ENCODE assay signal across 30 mouse cellular contexts in genomic region chr15:26732366-26732765, GRCm38 (mm10).
DNase-seq lines count a peak whose midpoint lies in the region; ATAC-seq and TF ChIP-seq lines count a peak whose summit lies in the region.
"Had no signal": no experiment of that assay in that cellular context is flagged by ENCODE, and none has a peak within 500 bp of the region (broad histone marks: within the 10 kb centered on the region; RNA-seq: fewer than 3 reads in every experiment).

No protein-coding gene starts in this region.

- ATAC-seq in neural tube, embryonic 15.5 days (ENCODE audit: low FRiP score), result no peak
- no peak for ATAC-seq in CD4-positive, CD25-positive, alpha-beta regulatory T cell, adult 4 months
- no peak for ATAC-seq in forebrain, postnatal 0 days
- ATAC-seq: forebrain, embryonic 16.5 days; hindbrain, postnatal 0 days; inflammation-experienced regulatory T-cells, adult 6 months; intestine, embryonic 16.5 days; Patski had no signal

- H3K9ac ChIP-seq in neural tube, embryonic 15.5 days (replicated peaks), result no peak overlapping the region
- no peak overlapping the region for H3K9ac ChIP-seq in forebrain, postnatal 0 days
- H3K9ac ChIP-seq: embryonic facial prominence, embryonic 12.5 days; forebrain, embryonic 12.5 days; heart, embryonic 13.5 days; hindbrain, embryonic 14.5 days had no signal

- 0 out of 2 replicates have a peak, but pooled peaks cover 2% of the 10 kb centered on the region for H3K4me1 ChIP-seq in neural tube, embryonic 15.5 days
- peaks cover 5% of the 10 kb centered on the region; the same call in 1 of the 2 replicates for H3K4me1 ChIP-seq in embryonic facial prominence, embryonic 10.5 days
- no peaks in the 10 kb centered on the region for H3K4me1 ChIP-seq in forebrain, postnatal 0 days (ENCODE audit: insufficient read depth)
- H3K4me1 ChIP-seq: forebrain, embryonic 12.5 days had no signal

- H3K4me2 ChIP-seq in neural tube, embryonic 15.5 days, result no peak overlapping the region
- H3K4me2 ChIP-seq in forebrain, postnatal 0 days (ENCODE audit: low read depth), result no peak overlapping the region
- H3K4me2 ChIP-seq: embryonic facial prominence, embryonic 12.5 days; forebrain, embryonic 12.5 days; heart, embryonic 13.5 days; hindbrain, embryonic 14.5 days had no signal

- H3K36me3 ChIP-seq in neural tube, embryonic 15.5 days, result no peaks in the 10 kb centered on the region
- H3K36me3 ChIP-seq in embryonic facial prominence, embryonic 10.5 days (replicated peaks), result no peaks in the 10 kb centered on the region
- no peaks in the 10 kb centered on the region for H3K36me3 ChIP-seq in forebrain, postnatal 0 days (ENCODE audit: insufficient read depth)
- H3K36me3 ChIP-seq: embryonic facial prominence, embryonic 12.5 days; forebrain, embryonic 12.5 days; G1E; heart, embryonic 10.5 days; heart, embryonic 13.5 days had no signal

- H3K27ac ChIP-seq in neural tube, embryonic 15.5 days (replicated peaks), result no peak overlapping the region
- H3K27ac ChIP-seq in embryonic facial prominence, embryonic 10.5 days (replicated peaks), result no peak overlapping the region
- no peak overlapping the region for H3K27ac ChIP-seq in forebrain, postnatal 0 days (ENCODE audit: low read depth, low read length)
- H3K27ac ChIP-seq: embryonic facial prominence, embryonic 12.5 days; forebrain, embryonic 12.5 days; heart, adult 2 months; heart, embryonic 10.5 days; heart, embryonic 13.5 days; hindbrain, embryonic 14.5 days; hindbrain, postnatal 0 days had no signal

- H3K9me3 ChIP-seq in neural tube, embryonic 15.5 days (replicated peaks), result no peaks in the 10 kb centered on the region
- no peaks in the 10 kb centered on the region for H3K9me3 ChIP-seq in embryonic facial prominence, embryonic 10.5 days
- no peaks in the 10 kb centered on the region for H3K9me3 ChIP-seq in forebrain, postnatal 0 days (ENCODE audit: low read length)
- H3K9me3 ChIP-seq: embryonic facial prominence, embryonic 12.5 days; forebrain, embryonic 12.5 days; G1E; heart, embryonic 10.5 days; heart, embryonic 13.5 days had no signal

- no peak overlapping the region for H3K4me3 ChIP-seq in neural tube, embryonic 15.5 days (replicated peaks)
- H3K4me3 ChIP-seq in embryonic facial prominence, embryonic 10.5 days, result no peak overlapping the region
- H3K4me3 ChIP-seq in forebrain, postnatal 0 days (ENCODE audit: low read depth, low read length), result no peak overlapping the region
- H3K4me3 ChIP-seq: embryonic facial prominence, embryonic 12.5 days; erythroblast, embryonic 14.5 days; forebrain, embryonic 12.5 days; heart, adult 2 months; heart, embryonic 10.5 days; heart, embryonic 13.5 days had no signal

- H3K27me3 ChIP-seq in neural tube, embryonic 15.5 days (replicated peaks), result no peaks in the 10 kb centered on the region
- no peaks in the 10 kb centered on the region for H3K27me3 ChIP-seq in embryonic facial prominence, embryonic 10.5 days (replicated peaks; ENCODE audit: low read depth, poor library complexity, severe bottlenecking)
- H3K27me3 ChIP-seq in forebrain, postnatal 0 days (ENCODE audit: insufficient read depth, low read length), result no peaks in the 10 kb centered on the region
- H3K27me3 ChIP-seq: CH12.LX; embryonic facial prominence, embryonic 12.5 days; forebrain, embryonic 12.5 days; heart, embryonic 13.5 days; Patski had no signal

- peak; percentile 23 for DNase-seq in neural tube, embryonic 10.5 days (ENCODE audit: extremely low spot score, low spot score)
- peak; percentile 23 for DNase-seq in embryonic facial prominence, embryonic 10.5 days (ENCODE audit: low spot score)
- DNase-seq in forelimb bud, embryonic 11.5 days (ENCODE audit: low read depth, low spot score), result peak; percentile 52
- DNase-seq in adrenal gland, postnatal 25 days, result no peak
- DNase-seq in forebrain, postnatal 0 days, result no peak
- DNase-seq in layer of hippocampus, adult 9-10 months (ENCODE audit: low spot score), result no peak
- DNase-seq: adrenal gland, postnatal 10 days; cerebellum, adult 11 months; cerebellum, adult 2 months; cerebellum, adult 9-11 months; cerebellum, postnatal 25 days; gastrocnemius, postnatal 36 days; heart, adult 2 months; heart, postnatal 14 days; heart, postnatal 4 days had no signal

- no peak for TF ChIP-seq CTCF in forebrain, postnatal 0 days (IDR thresholded peaks at IDR 0.05; ENCODE audit: low read depth)

- 47% methylated on average over 2 of the region's 2 CpGs for WGBS in neural tube, embryonic 15.5 days
- 47% methylated on average over 2 of the region's 2 CpGs for WGBS in embryonic facial prominence, embryonic 10.5 days
- 90% methylated on average over 2 of the region's 2 CpGs for WGBS in forebrain, postnatal 0 days

Comparison
In these comparisons a context has a peak if more than half of its experiments do, and no peak if none do; other contexts are left out.
1. DNase-seq: peak in neural tube, embryonic 10.5 days (single experiment), embryonic facial prominence, embryonic 10.5 days (single experiment) and forelimb bud, embryonic 11.5 days (single experiment); none in adrenal gland, postnatal 25 days (single experiment), forebrain, postnatal 0 days (single experiment) and layer of hippocampus, adult 9-10 months (single experiment).